In the genomic region with DNA sequence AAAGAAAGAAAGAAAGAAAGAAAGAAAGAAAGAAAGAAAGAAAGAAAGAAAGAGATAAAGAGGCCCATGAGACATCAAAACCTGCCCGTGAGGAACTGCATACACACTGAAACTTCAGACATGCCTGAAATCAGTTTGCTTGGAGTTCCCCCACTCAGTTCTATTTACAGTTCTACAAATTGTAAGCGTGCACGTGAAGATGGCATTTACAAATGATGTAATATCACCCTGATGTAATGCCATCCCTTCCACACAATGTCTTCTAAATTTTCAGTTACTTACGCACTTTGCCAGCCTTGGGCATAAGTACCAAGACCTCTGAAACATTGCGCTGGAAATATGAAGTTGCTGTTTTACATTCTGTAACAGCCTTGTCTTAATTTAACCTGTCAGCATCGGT, we compare ENCODE assay signal across 17 mouse cellular contexts.
"Had no signal": no experiment of that assay in that cellular context is flagged by ENCODE, and none has a peak within 500 bp of the region (broad histone marks: within the 10 kb centered on the region; RNA-seq: fewer than 3 reads in every experiment).

No protein-coding gene starts in this region.

- H3K36me3 ChIP-seq: neural tube, embryonic 12.5 days; neural tube, embryonic 13.5 days; neural tube, embryonic 15.5 days; stomach, embryonic 15.5 days had no signal

- H3K4me3 ChIP-seq: neural tube, embryonic 12.5 days; neural tube, embryonic 13.5 days; neural tube, embryonic 15.5 days; stomach, embryonic 15.5 days had no signal

- H3K27ac ChIP-seq: neural tube, embryonic 12.5 days; neural tube, embryonic 13.5 days; neural tube, embryonic 15.5 days; stomach, embryonic 15.5 days; stomach, postnatal 0 days had no signal

- H3K4me2 ChIP-seq: neural tube, embryonic 12.5 days; neural tube, embryonic 13.5 days; neural tube, embryonic 15.5 days; stomach, embryonic 15.5 days had no signal

- H3K9me3 ChIP-seq: neural tube, embryonic 12.5 days; neural tube, embryonic 13.5 days; neural tube, embryonic 15.5 days; stomach, embryonic 15.5 days had no signal

- H3K4me1 ChIP-seq: stomach, embryonic 15.5 days had no signal

- H3K27me3 ChIP-seq: neural tube, embryonic 12.5 days; neural tube, embryonic 13.5 days; neural tube, embryonic 15.5 days; stomach, embryonic 15.5 days had no signal

- DNase-seq: retina, postnatal 1 day; right cerebral cortex, adult 18-20 months; right cerebral cortex, postnatal 14 days; right cerebral cortex, postnatal 25 days; right cerebral cortex, postnatal 4 days; spleen, adult 18-20 months; thymus, adult 18-20 months; thymus, adult 2 months; thymus, postnatal 14 days; thymus, postnatal 25 days; thymus, postnatal 36 days; thymus, postnatal 4 days had no signal

- H3K9ac ChIP-seq: neural tube, embryonic 12.5 days; neural tube, embryonic 13.5 days; neural tube, embryonic 15.5 days; stomach, embryonic 15.5 days had no signal
